Mouse (Mus musculus) heart, postnatal 4 days (tissue): ENCODE results near the gene Ssh2. TPM values are rescaled to one million over a fixed set of nuclear protein-coding genes. Genes with fewer than 3 reads are reported as not detected.

Experiments used
- DNase-seq: peaks from one replicate; pipeline ENCODE4 v3.0.0; 2021
- total RNA-seq, 2 experiments: library from RNA; stranded (reverse); gene quantifications; 2 replicates each; pipeline ENCODE4 v1.2.3; 2021

Ssh2 gene
- total RNA-seq, 2 experiments from 2014 or later, result 92.1 to 98.9 TPM

DNA sequence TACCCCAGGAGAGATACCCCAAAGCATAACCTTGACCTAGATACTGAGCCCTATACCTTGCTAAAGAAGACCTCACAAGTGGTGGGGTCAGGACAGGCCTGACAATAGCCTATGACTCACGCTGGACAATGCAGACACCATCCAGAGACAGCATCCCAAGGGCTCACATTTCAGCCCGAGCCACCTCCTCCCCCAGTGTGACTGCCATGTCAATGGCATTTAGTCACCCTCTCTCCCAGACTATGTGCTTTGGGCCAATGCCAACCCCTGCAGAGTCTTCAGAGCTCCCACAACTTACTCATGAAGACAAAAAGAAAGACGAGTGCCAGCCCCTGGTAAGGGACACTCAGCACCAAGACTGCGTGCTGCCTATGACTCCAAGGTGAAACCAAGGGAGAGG lies 248.6 kb downstream of the Ssh2 start:
- DNase-seq, result peak; percentile 77

DNA sequence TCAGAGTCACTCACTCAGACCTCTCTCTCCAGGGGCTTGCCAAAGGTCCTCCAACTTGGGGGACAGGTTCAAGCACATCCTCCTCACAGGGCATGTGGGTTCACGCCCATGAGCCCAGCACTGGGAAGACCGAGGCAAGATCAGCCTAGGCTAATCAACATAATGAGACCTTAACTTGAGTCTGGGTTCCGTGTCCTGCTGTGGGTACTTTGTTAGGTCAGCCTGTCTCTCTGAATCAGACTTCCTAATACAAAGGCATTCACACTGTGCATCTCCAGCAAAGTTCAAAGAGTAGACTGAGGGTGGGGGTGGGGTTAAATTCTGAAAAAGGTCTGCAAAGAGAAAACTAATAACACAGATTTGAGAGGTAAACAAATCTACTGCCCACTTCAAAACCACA lies 249.0 kb downstream of the Ssh2 start:
- no peak for DNase-seq

DNA sequence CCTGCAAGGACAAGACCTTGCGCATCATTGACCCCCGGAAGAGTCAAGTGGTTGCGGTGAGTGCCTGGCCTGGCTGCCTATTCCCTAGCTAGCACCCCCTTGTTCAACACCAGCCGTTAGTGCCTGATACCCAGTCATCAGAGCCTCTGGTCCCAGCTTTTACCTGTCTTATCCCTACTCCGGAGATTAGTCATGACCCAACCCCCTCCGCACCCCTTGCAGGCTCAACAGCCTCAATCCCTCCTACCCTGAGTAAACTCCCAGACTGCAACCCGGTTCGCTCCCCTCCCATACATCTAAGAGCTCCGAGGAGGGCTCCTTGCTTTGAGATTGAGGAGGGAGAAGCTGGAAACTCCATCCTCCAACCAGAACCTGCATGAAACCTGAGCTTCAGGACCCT lies 250.5 kb downstream of the Ssh2 start:
- no peak for DNase-seq

DNA sequence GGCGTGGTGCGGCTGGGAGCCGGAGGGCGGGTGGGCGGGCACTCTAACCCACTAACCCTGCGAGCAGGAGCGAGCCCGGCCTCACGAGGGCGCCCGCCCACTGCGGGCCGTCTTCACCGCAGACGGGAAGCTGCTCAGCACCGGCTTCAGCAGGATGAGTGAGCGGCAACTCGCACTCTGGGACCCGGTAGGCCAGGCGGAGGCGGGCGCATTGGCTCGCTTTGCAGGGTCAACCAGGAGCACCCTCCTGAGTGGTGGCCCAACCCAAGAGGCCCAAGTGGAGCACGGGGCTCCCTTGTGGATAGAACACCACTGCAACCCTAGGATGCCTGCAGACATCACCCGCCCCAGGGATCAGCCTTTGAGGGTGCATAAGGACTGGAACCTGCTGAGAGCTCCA lies 251.1 kb downstream of the Ssh2 start:
- peak; percentile 82 for DNase-seq

DNA sequence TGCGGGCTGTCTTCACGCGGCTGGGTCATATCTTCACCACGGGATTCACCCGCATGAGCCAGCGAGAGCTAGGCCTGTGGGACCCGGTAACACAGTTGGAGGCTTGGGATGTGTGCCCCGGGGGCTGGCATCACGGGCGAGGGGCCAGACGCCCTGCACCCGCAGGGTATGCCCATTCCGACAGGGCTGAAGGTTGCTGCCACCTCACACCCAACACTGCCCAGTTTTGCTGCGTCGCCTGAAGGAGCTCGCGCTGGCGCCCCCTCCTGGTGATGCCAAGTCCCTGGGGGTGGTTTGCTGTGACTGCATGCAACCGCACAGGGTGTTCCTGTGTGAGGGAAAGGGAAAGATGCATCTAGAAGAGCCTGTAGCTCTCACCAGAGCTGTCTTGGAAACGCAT lies 251.7 kb downstream of the Ssh2 start:
- DNase-seq, result peak; percentile 85

DNA sequence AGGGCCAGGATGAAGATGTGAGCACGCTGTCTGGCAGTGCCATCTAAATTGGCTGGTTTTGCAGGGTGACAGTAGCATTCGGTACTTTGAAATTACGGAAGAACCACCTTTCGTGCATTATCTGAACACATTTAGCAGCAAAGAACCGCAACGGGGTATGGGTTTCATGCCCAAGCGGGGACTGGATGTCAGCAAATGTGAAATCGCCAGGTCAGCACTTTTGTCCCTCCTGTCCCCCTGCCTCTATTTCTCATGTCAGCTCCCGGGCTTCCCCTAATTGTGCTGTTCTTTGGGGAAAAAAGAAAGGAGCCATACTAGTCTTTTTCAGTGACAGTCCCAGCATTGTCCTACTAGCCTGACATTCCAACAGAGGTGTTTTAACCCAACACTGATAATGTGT lies 252.3 kb downstream of the Ssh2 start:
- no peak for DNase-seq

DNA sequence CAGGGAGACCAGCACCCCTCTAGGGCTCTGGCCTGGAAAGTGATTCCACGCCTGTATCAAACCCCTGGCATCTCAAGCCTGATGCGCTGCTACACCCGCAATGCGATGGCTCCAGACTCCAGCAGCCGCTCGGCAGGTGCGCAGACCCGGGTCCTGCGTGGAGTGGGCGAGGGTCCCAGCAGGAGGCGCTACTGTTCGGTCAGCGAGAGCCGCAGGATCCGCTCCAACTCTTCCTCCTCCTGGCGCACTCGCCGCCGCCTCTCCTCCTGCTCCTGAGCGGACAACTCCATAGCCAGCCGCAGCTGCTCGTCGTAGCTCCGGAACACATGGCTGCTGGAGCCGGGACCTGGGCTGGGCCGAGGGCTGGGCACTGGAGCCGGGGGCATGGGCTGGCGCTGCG lies 255.3 kb downstream of the Ssh2 start:
- DNase-seq, result no peak

DNA sequence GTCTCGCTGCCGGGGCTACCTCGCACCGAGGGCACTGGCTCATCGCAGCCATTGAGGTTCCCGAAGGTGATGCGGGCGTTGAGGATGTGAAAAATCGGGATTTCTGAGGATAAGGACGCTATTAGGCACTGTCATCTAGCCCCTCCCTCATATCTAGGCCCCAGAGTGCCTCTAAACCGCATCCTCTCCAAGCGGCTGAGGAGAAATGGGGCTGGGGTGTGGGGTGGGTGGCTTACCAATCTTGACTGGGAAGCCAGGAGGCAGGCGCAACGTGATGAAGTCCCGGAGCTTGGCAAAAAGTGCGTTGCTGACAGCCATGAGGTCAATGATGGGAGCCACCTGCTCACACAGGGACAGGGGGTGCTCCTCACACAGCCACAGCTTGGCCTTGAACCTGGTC lies 256.7 kb downstream of the Ssh2 start:
- no peak for DNase-seq

DNA sequence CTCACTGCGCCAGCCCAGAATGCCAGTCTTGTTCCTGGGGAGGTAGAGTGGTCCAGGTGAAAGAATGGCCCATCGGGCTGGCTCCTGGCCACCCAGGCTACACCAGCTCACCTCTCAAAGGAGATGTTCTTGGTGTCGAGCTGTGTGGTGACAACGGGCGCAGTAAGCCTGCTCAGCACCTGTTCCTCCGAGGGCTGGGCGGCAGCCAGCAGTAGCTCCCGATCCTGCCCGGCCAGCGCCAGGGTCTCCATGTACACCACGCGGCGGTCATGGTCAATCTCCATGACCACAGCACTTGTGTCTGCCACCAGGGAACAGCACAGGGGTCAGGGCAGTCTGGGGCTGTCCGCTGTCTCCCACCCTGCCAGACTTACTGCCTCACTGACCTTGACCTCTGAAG lies 260.1 kb downstream of the Ssh2 start:
- DNase-seq, result no peak

DNA sequence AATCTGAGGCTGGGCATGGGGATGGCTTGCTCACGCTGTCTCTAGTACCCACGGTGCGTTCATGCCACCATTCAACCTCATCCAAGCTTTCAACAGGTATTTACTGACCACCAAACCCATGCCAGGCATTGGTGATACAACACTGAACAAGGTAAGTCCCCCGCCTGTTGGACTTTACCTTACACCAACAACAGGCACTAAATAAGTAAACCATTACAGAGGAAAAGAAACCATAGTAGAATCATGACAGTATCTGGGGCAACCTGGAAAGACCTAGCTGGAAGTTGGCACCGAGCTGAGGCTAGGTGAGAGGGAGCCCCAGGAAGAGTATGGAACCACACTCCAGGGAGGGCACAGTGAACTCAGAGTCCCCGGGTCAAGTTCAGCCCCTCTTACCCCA lies 260.8 kb downstream of the Ssh2 start:
- DNase-seq, result no peak

DNA sequence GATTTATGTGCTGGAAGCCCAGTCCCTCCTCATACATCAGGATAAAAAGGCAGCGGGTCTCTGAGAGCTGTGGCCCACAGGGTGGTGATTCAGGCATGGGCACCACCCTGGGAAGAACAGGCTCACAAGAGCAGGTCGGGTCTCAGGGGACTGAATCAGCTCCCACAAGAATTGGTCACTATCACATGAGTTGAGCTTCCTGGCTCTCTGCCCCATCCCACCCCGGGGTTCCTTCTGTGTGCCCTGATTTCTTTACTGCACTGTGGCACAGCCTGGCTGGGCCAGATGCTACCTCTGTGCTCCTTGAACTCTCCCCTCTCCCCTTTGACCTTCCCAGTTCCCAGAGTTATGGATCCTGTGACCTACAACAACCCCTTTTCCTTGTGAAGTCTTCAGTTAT lies 267.0 kb downstream of the Ssh2 start:
- DNase-seq, result no peak

DNA sequence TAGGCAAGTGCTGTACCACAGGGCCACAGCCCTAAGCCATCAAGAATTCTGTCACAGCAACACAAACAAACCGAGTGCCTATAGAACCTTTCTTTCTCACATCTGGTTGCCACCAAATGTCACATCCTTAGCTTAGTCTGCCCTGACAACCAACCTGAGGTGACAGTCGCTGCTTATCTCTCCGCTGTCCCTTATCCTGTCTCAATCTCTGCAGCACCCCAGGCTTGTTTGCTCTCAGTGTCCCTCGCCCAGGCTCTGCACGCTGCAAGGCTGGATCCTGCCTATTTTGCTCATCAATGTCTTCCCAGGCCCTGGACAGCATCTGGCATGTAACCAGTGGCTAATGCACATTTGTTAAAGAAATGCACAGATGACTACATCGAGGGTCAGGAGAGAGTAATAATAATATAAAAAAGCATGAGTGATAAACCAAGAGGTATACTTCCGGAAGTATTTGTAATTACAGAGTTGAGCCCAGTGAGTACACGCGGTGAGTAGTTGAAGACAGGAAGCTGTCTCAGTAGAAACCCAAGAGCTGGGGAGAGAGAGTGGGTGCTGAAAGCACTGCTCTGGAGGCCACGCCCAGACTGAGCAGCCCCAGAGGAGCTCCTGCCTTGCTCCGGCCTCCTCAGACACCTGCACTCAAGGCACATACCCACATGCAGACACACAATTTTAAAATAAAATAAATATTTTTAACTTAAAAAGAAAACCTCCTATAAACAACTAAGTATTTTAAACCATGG lies 267.6 kb downstream of the Ssh2 start:
- no peak for DNase-seq

DNA sequence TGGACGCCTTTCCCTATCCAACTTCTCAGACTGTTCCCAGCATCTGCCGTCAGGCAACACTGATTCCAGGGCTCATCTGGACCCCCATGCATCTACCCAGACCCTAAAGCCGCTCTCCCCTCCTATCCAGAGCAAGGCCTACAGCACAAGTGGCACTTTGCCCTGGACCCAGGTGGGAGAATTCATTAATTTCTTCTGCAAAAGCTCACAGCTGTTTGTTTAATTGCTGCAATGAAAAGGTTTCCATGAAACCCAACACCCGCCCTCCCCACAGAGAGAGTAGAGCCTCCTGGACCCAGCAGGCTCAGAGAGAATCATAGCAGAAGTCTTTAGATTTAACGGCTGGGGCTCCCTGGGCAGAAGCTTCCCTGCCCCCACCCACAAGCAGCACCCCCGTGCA lies 269.1 kb downstream of the Ssh2 start:
- no peak for DNase-seq

DNA sequence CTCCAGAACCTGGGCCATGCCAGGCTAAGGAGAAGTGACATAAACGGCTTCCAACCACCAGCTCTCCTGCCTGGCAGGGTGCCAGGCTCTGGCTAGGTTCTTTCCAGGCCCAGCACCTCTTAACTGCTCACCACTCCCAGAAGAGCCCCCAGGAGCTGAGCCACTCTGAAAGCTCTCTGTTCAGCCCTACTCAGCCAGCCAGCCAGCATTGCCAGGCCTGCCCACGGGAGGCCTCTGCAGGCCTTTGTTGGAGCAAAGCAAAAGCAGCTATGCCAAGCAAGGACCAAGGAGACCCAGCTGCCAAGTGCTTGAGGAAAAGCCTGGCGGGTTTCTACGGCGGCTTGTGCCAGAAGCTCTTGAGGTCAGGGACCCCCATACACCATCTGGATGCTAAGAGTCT lies 270.7 kb downstream of the Ssh2 start:
- DNase-seq, result no peak

DNA sequence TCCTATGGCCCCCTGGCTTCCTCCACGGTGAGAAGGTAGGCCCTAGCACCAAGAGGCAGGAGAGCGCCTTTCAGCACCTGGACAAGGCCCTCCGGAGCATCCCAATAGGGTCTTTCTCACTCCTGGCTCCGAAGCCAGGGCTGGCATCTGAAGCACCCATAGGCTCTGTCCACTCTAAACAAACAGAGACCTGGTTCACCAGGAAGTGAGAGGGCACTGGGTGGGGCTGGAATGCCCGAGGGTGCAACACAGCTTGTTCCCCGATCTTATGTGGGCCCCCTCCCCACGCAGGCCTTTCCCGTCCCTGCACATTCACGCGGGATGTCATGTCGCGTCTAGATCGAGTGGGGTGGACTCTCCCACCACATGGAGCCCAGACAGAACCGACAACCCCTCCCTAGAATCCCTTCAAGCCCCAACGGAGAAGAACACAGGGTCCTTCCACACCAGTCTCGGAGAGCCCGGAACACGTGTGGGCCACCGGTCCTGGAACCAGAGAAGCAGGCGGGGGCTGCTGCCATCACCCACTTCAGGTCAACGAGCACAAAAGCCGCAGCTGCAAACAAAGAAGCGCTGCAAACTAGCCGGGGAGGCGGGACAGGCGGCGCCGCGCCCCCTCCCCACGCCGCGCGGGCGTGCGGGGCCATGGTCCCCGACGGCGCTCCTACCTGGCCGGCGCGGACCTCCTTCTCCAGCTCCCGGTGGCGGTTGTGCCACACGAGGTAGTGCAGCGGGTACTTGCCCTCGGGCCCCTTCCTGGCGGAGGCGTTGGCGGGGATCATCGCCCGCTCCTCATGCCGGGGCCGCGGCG lies 272.9 kb downstream of the Ssh2 start:
- DNase-seq, result no peak

DNA sequence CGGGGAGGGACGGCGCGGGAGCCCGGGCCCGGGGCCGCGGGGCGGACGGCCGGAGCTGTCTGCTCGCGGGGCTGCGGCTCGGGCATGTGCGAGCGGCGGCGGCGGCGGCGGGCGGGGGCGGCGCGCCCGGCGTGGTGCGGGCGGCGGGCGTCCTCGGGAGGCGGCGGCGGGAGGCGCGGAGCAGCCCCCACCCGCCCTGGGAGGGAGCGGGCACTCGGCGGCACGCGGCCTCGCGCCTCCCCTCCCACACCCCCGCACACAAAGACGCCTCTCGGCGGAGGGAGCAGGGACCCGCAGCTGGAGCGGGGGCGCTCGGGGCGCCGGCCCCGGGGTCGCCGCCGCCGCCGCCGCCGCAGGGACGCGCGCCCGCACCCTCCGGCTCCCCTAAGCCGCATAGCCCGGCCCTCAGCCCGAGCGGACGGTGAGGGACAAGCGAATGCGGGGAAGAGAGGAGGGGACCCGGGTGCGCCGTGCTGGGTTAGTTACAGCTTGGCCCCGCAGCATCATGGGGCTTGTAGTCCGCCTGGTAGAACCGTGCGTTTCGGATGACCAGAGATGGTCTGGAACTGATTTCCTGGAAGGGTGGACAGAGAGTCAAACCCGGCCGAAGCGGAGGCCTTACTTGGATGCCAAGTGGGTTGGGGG lies 273.6 kb downstream of the Ssh2 start, which contains the start of gene Ankrd13b:
Ankrd13b (minus strand) TSS at position 88 of the 645 bp plus-strand sequence.
- DNase-seq, result peak; percentile 75

DNA sequence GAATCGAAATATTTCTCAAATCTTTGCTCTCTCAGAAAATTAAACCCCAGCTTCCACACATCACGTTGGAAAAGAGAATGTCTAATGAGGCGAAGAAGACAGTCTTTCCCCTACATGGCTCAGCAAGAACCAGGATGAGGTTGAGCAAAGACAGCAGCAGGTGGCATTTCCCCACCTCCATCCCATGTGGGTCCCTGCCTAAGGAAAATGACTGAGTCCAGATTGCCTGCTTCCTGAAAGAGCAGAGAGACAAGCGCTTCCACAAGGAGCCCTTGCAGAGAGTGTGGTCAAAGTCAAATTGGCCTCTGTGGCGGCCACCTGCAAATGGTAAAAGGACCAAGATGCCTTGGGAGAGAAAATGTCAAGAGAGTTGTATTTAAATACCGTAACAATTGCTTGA lies 274.4 kb downstream of the Ssh2 start:
- DNase-seq, result no peak

DNA sequence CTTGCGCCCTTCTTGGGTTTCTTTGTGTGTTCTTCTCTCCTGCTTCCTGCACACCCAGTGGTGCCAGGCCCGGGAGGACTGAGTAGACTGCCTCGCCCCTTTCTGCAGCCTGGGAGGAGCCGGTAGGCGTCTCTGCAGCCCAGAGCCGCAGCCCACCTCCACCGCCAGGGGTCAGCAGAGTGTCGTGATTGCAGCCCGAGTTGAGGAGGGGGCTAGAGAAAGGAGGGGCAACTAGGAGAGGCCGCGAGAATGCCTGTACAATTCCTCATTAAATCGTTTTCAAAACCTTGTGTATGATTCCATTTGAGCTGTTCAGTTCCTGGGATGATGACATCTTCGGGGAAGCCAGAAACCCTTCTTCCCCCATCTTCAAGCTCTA lies 275.0 kb downstream of the Ssh2 start:
- peak; percentile 96 for DNase-seq

DNA sequence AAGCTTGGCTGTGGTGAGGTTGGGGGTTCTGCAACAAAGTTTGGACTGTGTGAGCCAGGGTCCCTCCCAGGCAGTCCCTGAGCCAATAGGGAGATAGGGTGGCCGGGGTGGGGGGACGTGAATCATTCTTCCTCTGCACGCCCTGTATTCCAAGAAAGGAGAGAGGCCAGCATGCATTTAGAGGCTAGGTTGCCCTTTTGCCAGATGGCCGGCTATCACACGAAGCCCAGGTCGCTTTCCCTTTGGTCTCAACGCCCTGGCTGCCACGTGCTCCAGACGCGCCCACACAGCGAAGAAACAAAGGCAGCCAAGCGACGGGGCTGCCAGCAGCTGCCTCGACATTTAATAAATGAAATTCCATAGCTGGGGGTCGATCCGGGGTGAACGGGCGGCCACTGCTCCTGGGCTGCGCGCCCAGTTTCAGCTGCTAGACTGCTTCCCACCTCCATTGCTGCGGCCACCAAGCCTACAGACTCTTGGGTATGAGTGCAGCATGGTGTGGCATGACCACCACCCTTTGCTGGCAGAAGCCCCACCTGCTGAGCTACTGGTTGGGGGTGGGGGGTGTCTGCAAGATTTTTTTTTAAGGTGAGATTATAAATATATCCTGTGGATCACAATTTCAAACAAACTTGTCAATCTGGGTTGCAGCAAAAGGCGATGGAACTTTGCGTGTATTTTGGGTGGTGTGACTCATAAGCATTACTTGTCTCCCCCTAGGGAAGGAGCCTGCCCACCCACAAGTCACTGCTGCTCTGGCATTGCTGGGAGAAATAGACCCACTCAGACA lies 275.6 kb downstream of the Ssh2 start:
- DNase-seq, result peak; percentile 84

DNA sequence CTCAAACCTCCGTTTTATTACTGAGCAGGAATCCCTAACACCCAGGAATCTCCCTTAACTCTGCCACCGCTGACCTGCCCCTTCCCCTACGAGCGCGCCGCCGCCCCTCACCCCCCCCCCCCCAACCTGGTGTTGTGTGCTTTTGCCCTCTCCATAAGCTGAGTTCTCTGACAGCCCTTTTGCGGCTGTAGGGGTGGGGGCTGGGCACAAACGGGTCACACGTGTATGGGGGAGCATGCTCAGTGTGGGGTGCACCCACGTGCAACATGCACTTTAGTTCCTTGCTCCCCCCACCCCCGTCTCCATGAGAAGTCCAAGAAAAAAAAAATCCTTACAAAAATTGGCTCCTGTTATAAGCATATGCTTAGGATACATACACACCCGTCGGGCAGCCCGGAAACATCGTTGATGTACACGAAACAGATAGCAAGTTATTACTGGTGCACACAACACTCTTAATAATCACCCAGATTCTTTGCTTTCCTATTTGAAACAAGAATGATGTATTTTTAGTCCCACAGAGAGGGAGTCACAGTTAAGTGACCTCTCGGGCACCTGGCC lies 276.3 kb downstream of the Ssh2 start:
- DNase-seq, result no peak

DNA sequence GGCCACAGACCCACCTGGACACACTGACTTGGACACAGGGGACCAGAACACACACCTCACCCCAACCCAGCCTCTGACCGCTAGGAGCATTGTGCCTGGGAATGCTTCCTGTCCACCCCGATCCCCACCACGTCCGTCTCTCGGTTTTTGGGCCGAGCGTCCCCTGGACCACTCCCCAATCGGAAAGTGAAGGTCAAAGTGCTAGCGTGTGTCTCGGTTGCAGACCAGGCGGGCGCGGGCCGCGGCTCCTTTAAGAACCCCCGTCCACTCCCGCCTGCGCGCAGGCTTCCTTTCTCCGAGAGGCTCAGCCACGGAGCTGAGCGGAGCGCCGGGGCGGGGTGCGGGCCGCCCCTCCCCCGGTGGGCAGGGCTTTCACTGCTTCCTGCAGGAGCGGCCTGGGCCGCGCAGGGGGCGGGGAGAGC lies 276.8 kb downstream of the Ssh2 start:
- peak; percentile 95 for DNase-seq
